Mouse (Mus musculus) megakaryocyte, embryonic 14.5 days (primary cell): ENCODE measurements at regions not wholly inside any gene's neighbourhood (a gene's known extent, or its start where the extent isn't known, plus 50 kb on each side); places are given as distances from the start of the nearest gene placed in this dataset.

ENCODE experiments used
- H3K27me3 ChIP-seq: replicated peaks from 2 replicates; pipeline ENCODE3; 2012; ENCODE audit warnings: inconsistent platforms
- H3K36me3 ChIP-seq: replicated peaks from 2 replicates; pipeline ENCODE3; 2012; ENCODE audit warnings: low read length, inconsistent platforms, mixed read lengths
- H3K4me1 ChIP-seq: 2 replicates; pipeline ENCODE4 v1.6.1; 2012; ENCODE audit warnings: inconsistent platforms
- H3K4me3 ChIP-seq: replicated peaks from 2 replicates; pipeline ENCODE3; 2012; ENCODE audit warnings: moderate library complexity, mild to moderate bottlenecking, inconsistent platforms
- H3K9me3 ChIP-seq: 2 replicates; pipeline ENCODE4 v1.6.1; 2012; ENCODE audit warnings: inconsistent platforms
- FLI1 ChIP-seq: IDR thresholded peaks from 2 replicates; pipeline ENCODE4 v1.6.1; 2012; ENCODE audit warnings: low read length, inconsistent platforms, mixed read lengths
- GATA1 ChIP-seq: IDR thresholded peaks from 3 replicates; pipeline ENCODE4 v1.6.1; 2012; ENCODE audit warnings: mixed read lengths, low read length, inconsistent platforms, borderline replicate concordance

DNA sequence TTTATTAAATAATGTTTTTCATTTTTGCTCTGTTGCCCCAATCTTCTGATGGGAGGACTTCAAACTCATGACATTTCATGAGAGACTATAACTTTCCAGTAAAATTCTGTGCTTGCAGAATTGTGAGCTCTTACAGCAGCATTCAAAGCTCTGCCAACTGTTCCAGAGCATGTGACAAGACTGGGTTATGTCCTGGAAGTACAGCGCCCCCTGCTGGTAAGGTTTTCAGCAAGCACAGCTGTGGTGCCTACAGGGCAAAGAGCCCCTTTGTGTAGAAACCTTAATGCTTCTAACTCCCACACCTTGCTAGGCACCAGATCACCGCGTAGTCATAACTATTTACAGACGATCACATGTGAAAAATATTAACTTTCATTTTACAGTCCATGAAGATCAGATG is 209.4 kb downstream of the Sec23a start:
- H3K4me1 ChIP-seq = peaks cover 13% of the 10 kb centered on the region; the same call in 1 of the 2 replicates
- peaks cover 3% of the 10 kb centered on the region for H3K27me3 ChIP-seq
- TF ChIP-seq GATA1 = no peak
- no peak for TF ChIP-seq FLI1
- H3K36me3 ChIP-seq = no peaks in the 10 kb centered on the region
- no peak overlapping the region for H3K4me3 ChIP-seq
- no peaks in the 10 kb centered on the region for H3K9me3 ChIP-seq
